Comparison of ENCODE assay signal across 19 mouse cellular contexts in genomic region chr6:52309766-52310165, GRCm38 (mm10). TPM values are rescaled to one million over a fixed set of nuclear protein-coding genes. Genes with fewer than 3 reads are reported as not detected.
DNase-seq lines count a peak whose midpoint lies in the region; ATAC-seq and TF ChIP-seq lines count a peak whose summit lies in the region.
"Had no signal": no experiment of that assay in that cellular context is flagged by ENCODE, and none has a peak within 500 bp of the region (broad histone marks: within the 10 kb centered on the region; RNA-seq: fewer than 3 reads in every experiment).

No protein-coding gene starts in this region.

- no peak overlapping the region for H3K27ac ChIP-seq in hindbrain, embryonic 10.5 days
- H3K27ac ChIP-seq in hindbrain, embryonic 16.5 days (ENCODE audit: low read depth, low read length), result no peak overlapping the region
- no peak overlapping the region for H3K27ac ChIP-seq in lung, postnatal 0 days (ENCODE audit: low read length)
- no peak overlapping the region for H3K27ac ChIP-seq in hindbrain, embryonic 14.5 days
- H3K27ac ChIP-seq in limb, embryonic 14.5 days (replicated peaks; ENCODE audit: low read depth, low read length), result no peak overlapping the region
- H3K27ac ChIP-seq: gastrocnemius, adult 2 months; liver, embryonic 14.5 days had no signal

- no peak for TF ChIP-seq POLR2A in limb, embryonic 14.5 days (IDR thresholded peaks at IDR 0.05; ENCODE audit: borderline replicate concordance, extremely low read depth, insufficient read depth, insufficient read length)

- peaks cover 18% of the 10 kb centered on the region for H3K4me1 ChIP-seq in hindbrain, embryonic 10.5 days (replicated peaks)
- peaks cover 3% of the 10 kb centered on the region for H3K4me1 ChIP-seq in hindbrain, embryonic 16.5 days (ENCODE audit: control insufficient read depth, insufficient read depth, low read depth, low read length)
- H3K4me1 ChIP-seq in lung, postnatal 0 days (ENCODE audit: insufficient read depth, low read depth, low read length), result peaks cover 4% of the 10 kb centered on the region; the same call in 1 of the 2 replicates
- 0 out of 2 replicates have a peak, but pooled peaks cover 4% of the 10 kb centered on the region for H3K4me1 ChIP-seq in hindbrain, embryonic 14.5 days (replicated peaks; ENCODE audit: control insufficient read depth, insufficient read depth, low read length)
- H3K4me1 ChIP-seq in limb, embryonic 14.5 days (ENCODE audit: control insufficient read depth, insufficient read depth, low read length), result peaks cover 22% of the 10 kb centered on the region

- H3K4me3 ChIP-seq in hindbrain, embryonic 10.5 days, result peak overlapping the region; percentile 36; the same call in 1 of the 2 replicates
- no peak overlapping the region for H3K4me3 ChIP-seq in hindbrain, embryonic 16.5 days (ENCODE audit: low read length)
- H3K4me3 ChIP-seq in lung, postnatal 0 days (ENCODE audit: low read depth, low read length), result 0 out of 2 replicates have a peak overlapping the region, but pooled peaks have one; percentile 15
- H3K4me3 ChIP-seq in hindbrain, embryonic 14.5 days (replicated peaks; ENCODE audit: low read length), result peak overlapping the region; percentile 11
- H3K4me3 ChIP-seq in limb, embryonic 14.5 days (replicated peaks; ENCODE audit: low read length), result peak overlapping the region; percentile 26; the same call in 1 of the 2 replicates
- H3K4me3 ChIP-seq: gastrocnemius, adult 2 months had no signal

- no peak for TF ChIP-seq CTCF in lung, postnatal 0 days (IDR thresholded peaks at IDR 0.05)

- H3K36me3 ChIP-seq in hindbrain, embryonic 10.5 days, result no peaks in the 10 kb centered on the region
- no peaks in the 10 kb centered on the region for H3K36me3 ChIP-seq in hindbrain, embryonic 16.5 days (ENCODE audit: control insufficient read depth, insufficient read depth, low read length)
- no peaks in the 10 kb centered on the region for H3K36me3 ChIP-seq in lung, postnatal 0 days (ENCODE audit: insufficient read depth, low read length)
- H3K36me3 ChIP-seq in hindbrain, embryonic 14.5 days (replicated peaks; ENCODE audit: control insufficient read depth, insufficient read depth), result no peaks in the 10 kb centered on the region
- H3K36me3 ChIP-seq in limb, embryonic 14.5 days (ENCODE audit: control insufficient read depth, insufficient read depth, low read length), result no peaks in the 10 kb centered on the region

- H3K27me3 ChIP-seq in hindbrain, embryonic 10.5 days (ENCODE audit: insufficient read depth, poor library complexity, severe bottlenecking), result peaks cover 100% of the 10 kb centered on the region
- peaks cover 68% of the 10 kb centered on the region for H3K27me3 ChIP-seq in hindbrain, embryonic 16.5 days (replicated peaks; ENCODE audit: control insufficient read depth, insufficient read depth, low read length)
- peaks cover 79% of the 10 kb centered on the region for H3K27me3 ChIP-seq in lung, postnatal 0 days (replicated peaks; ENCODE audit: insufficient read depth, low read length)
- H3K27me3 ChIP-seq in hindbrain, embryonic 14.5 days (ENCODE audit: control insufficient read depth, insufficient read depth, low read length), result peaks cover 96% of the 10 kb centered on the region
- H3K27me3 ChIP-seq in limb, embryonic 14.5 days (ENCODE audit: control insufficient read depth, insufficient read depth, low read length), result peaks cover 77% of the 10 kb centered on the region
- H3K27me3 ChIP-seq: CH12.LX had no signal

- no peak for TF ChIP-seq EP300 in lung, postnatal 0 days (IDR thresholded peaks at IDR 0.05)

- H3K4me2 ChIP-seq in hindbrain, embryonic 16.5 days (ENCODE audit: low read length), result no peak overlapping the region
- H3K4me2 ChIP-seq in lung, postnatal 0 days (replicated peaks; ENCODE audit: low read depth, low read length), result no peak overlapping the region
- H3K4me2 ChIP-seq in hindbrain, embryonic 14.5 days (replicated peaks), result peak overlapping the region; percentile 31
- no peak overlapping the region; the same call in 1 of the 2 replicates for H3K4me2 ChIP-seq in limb, embryonic 14.5 days (replicated peaks; ENCODE audit: low read depth, low read length, severe bottlenecking)

- ATAC-seq in hindbrain, embryonic 16.5 days, result no peak
- no peak for ATAC-seq in lung, postnatal 0 days
- ATAC-seq in hindbrain, embryonic 14.5 days (ENCODE audit: low FRiP score), result no peak
- ATAC-seq in limb, embryonic 14.5 days (ENCODE audit: low FRiP score, low read depth), result no peak
- ATAC-seq: forebrain, postnatal 0 days had no signal

- H3K9me3 ChIP-seq in hindbrain, embryonic 10.5 days, result no peaks in the 10 kb centered on the region
- H3K9me3 ChIP-seq in hindbrain, embryonic 16.5 days (ENCODE audit: control insufficient read depth, low read length), result no peaks in the 10 kb centered on the region
- no peaks in the 10 kb centered on the region for H3K9me3 ChIP-seq in lung, postnatal 0 days (ENCODE audit: low read length)
- H3K9me3 ChIP-seq in hindbrain, embryonic 14.5 days (ENCODE audit: control insufficient read depth, low read length), result no peaks in the 10 kb centered on the region
- H3K9me3 ChIP-seq in limb, embryonic 14.5 days (ENCODE audit: control insufficient read depth, low read length), result no peaks in the 10 kb centered on the region

- peak; percentile 25 for DNase-seq in hindbrain, embryonic 10.5 days (ENCODE audit: low spot score)
- no peak for DNase-seq in lung, postnatal 0 days (ENCODE audit: low spot score)
- no peak for DNase-seq in lung, postnatal 36 days
- no peak for DNase-seq in hindbrain, embryonic 14.5 days (ENCODE audit: low spot score)
- DNase-seq in limb, embryonic 14.5 days (ENCODE audit: low spot score), result no peak
- no peak for DNase-seq in left cerebral cortex, adult 9 months (ENCODE audit: low spot score in 2 of 2)
- DNase-seq in right cerebral cortex, postnatal 4 days, result no peak
- DNase-seq: forebrain, postnatal 0 days; gastrocnemius, adult 2 months; heart, adult 11 months; heart, postnatal 4 days; thymus, adult 18-20 months had no signal

- WGBS in hindbrain, embryonic 10.5 days, result 8% methylated on average over 10 of the region's 10 CpGs
- 11% methylated on average over 10 of the region's 10 CpGs for WGBS in hindbrain, embryonic 16.5 days
- 37% methylated on average over 10 of the region's 10 CpGs for WGBS in lung, postnatal 0 days
- 5% methylated on average over 10 of the region's 10 CpGs for WGBS in hindbrain, embryonic 14.5 days
- 38% methylated on average over 10 of the region's 10 CpGs for WGBS in limb, embryonic 14.5 days

- H3K9ac ChIP-seq in hindbrain, embryonic 16.5 days (ENCODE audit: low read depth, low read length), result no peak overlapping the region
- no peak overlapping the region for H3K9ac ChIP-seq in lung, postnatal 0 days (replicated peaks; ENCODE audit: low read depth)
- no peak overlapping the region for H3K9ac ChIP-seq in hindbrain, embryonic 14.5 days
- no peak overlapping the region for H3K9ac ChIP-seq in limb, embryonic 14.5 days (ENCODE audit: low read depth, low read length, severe bottlenecking)
- H3K9ac ChIP-seq: forebrain, postnatal 0 days; liver, embryonic 14.5 days had no signal

RNA-seq across cellular contexts. Expression of gene Evx1, which starts 3.5 kb away (rescaled TPM):
- 2.3 and 4.3 TPM in 2 replicates for polyA plus RNA-seq in hindbrain, embryonic 10.5 days (2016; fragmentation: Nextera tagmentation; extraction: Ambion mirVana)
- 1.1 and 1.5 TPM in 2 replicates for polyA plus RNA-seq in hindbrain, embryonic 16.5 days (2015; fragmentation: Nextera tagmentation; extraction: Ambion mirVana)
- polyA plus RNA-seq in lung, postnatal 0 days (2015; fragmentation: Nextera tagmentation; extraction: Ambion mirVana), result not detected in 2 replicates
- 3.4 and 4.1 TPM in 2 replicates for polyA plus RNA-seq in hindbrain, embryonic 14.5 days (2014; fragmentation: Nextera tagmentation; extraction: Ambion mirVana)
- polyA plus RNA-seq in limb, embryonic 14.5 days (2012; rRNA removed), result 0.64 and 0.93 TPM in 2 replicates
- 0.18 and 0.44 TPM in 2 replicates for polyA plus RNA-seq in limb, embryonic 14.5 days (2014; fragmentation: Nextera tagmentation; extraction: Ambion mirVana)
- polyA plus RNA-seq: forebrain, postnatal 0 days; heart, embryonic 14.5 days; large intestine, adult 2 months; liver, embryonic 14.5 days; lung, embryonic 16.5 days had no signal

RNA-seq across cellular contexts. Expression of gene Hoxa13, which starts 49.1 kb away (rescaled TPM):
- not detected in 2 replicates for polyA plus RNA-seq in hindbrain, embryonic 10.5 days (2016; fragmentation: Nextera tagmentation; extraction: Ambion mirVana)
- polyA plus RNA-seq in hindbrain, embryonic 16.5 days (2015; fragmentation: Nextera tagmentation; extraction: Ambion mirVana), result not detected in 2 replicates
- 0.12 TPM in 1 of 2 replicates, not detected in the other for polyA plus RNA-seq in lung, postnatal 0 days (2015; fragmentation: Nextera tagmentation; extraction: Ambion mirVana)
- polyA plus RNA-seq in hindbrain, embryonic 14.5 days (2014; fragmentation: Nextera tagmentation; extraction: Ambion mirVana), result not detected in 2 replicates
- polyA plus RNA-seq in limb, embryonic 14.5 days (2012; rRNA removed), result 26.0 and 37.6 TPM in 2 replicates
- polyA plus RNA-seq in limb, embryonic 14.5 days (2014; fragmentation: Nextera tagmentation; extraction: Ambion mirVana), result 16.0 and 24.1 TPM in 2 replicates
- polyA plus RNA-seq: embryonic facial prominence, embryonic 11.5 days; forebrain, postnatal 0 days; heart, embryonic 14.5 days; large intestine, adult 2 months; lung, embryonic 16.5 days had no signal

Comparison
In these comparisons a context has a peak if more than half of its experiments do, and no peak if none do; other contexts are left out.
1. RNA of gene Hoxa13, which starts 49.1 kb away (polyA plus RNA-seq): 16.0 to 37.6 TPM in limb, embryonic 14.5 days; not detected in hindbrain, embryonic 10.5 days, 0.12 TPM in lung, postnatal 0 days, not detected in hindbrain, embryonic 16.5 days and not detected in hindbrain, embryonic 14.5 days; every median in the first group is over 10 times any median in the second.